Mouse (Mus musculus): ENCODE results near the gene Hmg20b. TPM values are rescaled to one million over a fixed set of nuclear protein-coding genes. Genes with fewer than 3 reads are reported as not detected.

The Hmg20b gene
- polyA plus RNA-seq, 1 experiment from 2014 or later: 29.9 TPM

DNA sequence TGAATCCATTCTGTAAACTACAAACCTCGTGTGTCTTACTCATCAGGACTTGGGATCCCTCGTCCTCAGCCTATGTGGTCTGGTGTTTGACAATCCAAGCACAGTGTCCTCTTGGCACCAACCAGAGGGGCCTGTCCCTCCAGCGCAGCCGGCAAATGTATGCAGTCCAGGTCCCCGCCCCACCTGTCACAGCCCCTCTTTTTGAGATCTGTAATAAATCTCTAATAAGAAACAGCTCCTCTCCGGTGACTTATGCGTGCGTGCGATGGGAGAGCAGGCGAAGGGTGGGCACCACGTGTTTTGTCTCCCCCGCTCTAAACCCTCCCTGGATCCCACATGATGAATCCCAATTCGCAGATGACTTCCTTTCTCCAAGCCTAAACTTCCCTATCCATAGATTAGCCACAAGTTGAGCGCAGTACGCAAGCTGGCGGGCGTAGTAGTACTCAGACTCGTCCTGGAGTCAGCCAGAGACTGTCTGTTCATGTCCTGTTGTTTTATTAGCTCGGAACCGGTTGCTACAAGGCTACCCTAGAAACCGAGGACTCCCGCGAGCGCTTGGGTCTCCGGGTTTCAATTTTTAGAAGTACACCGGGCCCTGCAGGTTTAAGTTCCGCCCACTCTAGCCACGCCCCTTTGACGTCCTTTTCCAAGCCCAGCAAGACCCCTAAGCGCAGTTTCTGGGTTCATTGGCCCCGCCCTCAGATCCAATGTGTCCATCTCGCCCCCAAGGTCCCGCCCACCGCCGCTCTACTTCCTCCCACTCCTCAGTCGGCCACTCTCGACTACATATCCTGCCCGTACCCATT, 30.3 kb downstream of the Hmg20b start:
- peaks cover 45% of the 10 kb centered on the region for H3K36me3 ChIP-seq (ENCODE audit: control insufficient read depth, insufficient read depth, low read length)
- ATAC-seq (ENCODE audit: low read depth): peak; percentile 44
- under 1% methylated on average over 38 of the region's 38 CpGs for WGBS

DNA sequence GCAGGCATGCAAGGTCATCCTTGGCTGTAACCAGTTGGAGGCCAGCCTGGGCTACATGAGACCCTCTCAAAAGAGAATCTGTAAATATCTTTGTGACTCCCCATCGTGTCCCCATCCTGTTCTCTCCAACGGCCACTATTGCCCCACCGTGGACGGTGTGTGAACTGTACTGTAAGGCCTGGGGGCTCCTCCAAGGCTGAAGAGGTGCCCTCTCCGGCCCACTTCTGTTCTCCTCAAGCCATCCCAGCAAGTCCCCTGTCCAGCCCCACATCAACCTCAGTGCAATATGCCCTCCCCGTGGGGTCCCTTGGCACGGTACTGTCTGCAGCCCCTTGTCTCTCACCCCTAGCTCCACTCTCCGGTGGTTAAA, 31.0 kb downstream of the Hmg20b start:
- Histone ChIP-seq H3K27ac (ENCODE audit: low read depth, low read length) (no peak overlapping the region), H3K4me1 (ENCODE audit: control insufficient read depth, insufficient read depth, low read length) (peaks cover 19% of the 10 kb centered on the region), H3K36me3 (ENCODE audit: control insufficient read depth, insufficient read depth, low read length) (peaks cover 44% of the 10 kb centered on the region), H3K4me3 (ENCODE audit: low read depth, low read length) (peak overlapping the region; percentile 84; the same call in 1 of the 2 replicates), H3K4me2 (ENCODE audit: low read depth, low read length) (peak overlapping the region; percentile 80), H3K9ac (replicated peaks; ENCODE audit: low read depth, low read length) (peak overlapping the region; percentile 48), H3K27me3 (ENCODE audit: control insufficient read depth, insufficient read depth, low read length) (0 out of 2 replicates have a peak, but pooled peaks cover 2% of the 10 kb centered on the region), H3K9me3 (ENCODE audit: control insufficient read depth, low read length) (no peaks in the 10 kb centered on the region)
- ATAC-seq (ENCODE audit: low read depth): no peak
- 32% methylated on average over 8 of the region's 8 CpGs for WGBS

More for the DNA sequence above, 30.3 kb downstream of the Hmg20b start:
- Histone ChIP-seq H3K9me3 (ENCODE audit: control insufficient read depth, low read length) (no peaks in the 10 kb centered on the region), H3K4me1 (ENCODE audit: control insufficient read depth, insufficient read depth, low read length) (peaks cover 19% of the 10 kb centered on the region), H3K9ac (replicated peaks; ENCODE audit: low read depth, low read length) (peak overlapping the region; percentile 48), H3K27ac (ENCODE audit: low read depth, low read length) (peak overlapping the region; percentile 92), H3K27me3 (ENCODE audit: control insufficient read depth, insufficient read depth, low read length) (0 out of 2 replicates have a peak, but pooled peaks cover 2% of the 10 kb centered on the region), H3K4me2 (ENCODE audit: low read depth, low read length) (peak overlapping the region; percentile 80), H3K4me3 (ENCODE audit: low read depth, low read length) (peak overlapping the region; percentile 84)

DNA sequence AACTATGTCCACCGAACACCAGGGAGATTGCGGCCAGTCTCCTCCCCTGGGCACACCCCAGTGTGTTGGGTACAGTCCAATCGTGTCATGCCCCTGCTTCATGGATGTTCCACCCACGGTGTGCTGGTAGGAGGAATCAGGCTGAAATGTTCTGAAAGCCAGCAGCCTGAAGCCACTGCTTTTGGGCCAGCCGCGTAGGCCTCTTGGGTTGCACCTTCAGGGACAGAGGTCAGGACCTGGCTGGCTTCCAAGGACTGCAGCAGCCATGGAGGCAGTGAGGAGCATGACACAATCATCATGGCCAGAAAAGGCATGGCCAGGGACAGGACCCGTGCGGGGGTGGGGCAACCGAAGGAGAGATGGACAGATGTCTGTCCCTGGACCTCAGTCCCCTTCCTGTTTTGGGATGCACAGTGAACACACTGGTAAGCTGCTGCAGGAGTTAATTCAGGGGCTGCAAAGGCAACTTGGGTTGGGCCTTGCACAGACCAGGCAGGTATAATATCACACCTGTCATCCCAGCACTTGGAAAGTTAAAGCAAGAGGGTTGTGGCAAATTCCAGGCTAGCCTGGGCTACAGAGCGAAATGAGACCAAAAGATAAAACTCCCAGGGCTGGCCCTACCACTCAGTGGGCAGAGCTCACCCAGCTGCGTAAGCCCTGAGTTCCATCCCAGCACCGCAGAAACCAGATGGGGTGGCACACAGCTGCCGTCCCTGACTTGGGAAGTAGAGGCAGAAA, 31.5 kb downstream of the Hmg20b start:
- Histone ChIP-seq H3K9ac (replicated peaks; ENCODE audit: low read depth, low read length) (no peak overlapping the region), H3K9me3 (ENCODE audit: control insufficient read depth, low read length) (no peaks in the 10 kb centered on the region), H3K4me2 (ENCODE audit: low read depth, low read length) (no peak overlapping the region), H3K27ac (ENCODE audit: low read depth, low read length) (no peak overlapping the region), H3K4me1 (ENCODE audit: control insufficient read depth, insufficient read depth, low read length) (peaks cover 19% of the 10 kb centered on the region), H3K27me3 (ENCODE audit: control insufficient read depth, insufficient read depth, low read length) (0 out of 2 replicates have a peak, but pooled peaks cover 2% of the 10 kb centered on the region), H3K36me3 (ENCODE audit: control insufficient read depth, insufficient read depth, low read length) (peaks cover 44% of the 10 kb centered on the region), H3K4me3 (ENCODE audit: low read depth, low read length) (no peak overlapping the region)
- ATAC-seq (ENCODE audit: low read depth): no peak
- WGBS: 90% methylated on average over 13 of the region's 13 CpGs

DNA sequence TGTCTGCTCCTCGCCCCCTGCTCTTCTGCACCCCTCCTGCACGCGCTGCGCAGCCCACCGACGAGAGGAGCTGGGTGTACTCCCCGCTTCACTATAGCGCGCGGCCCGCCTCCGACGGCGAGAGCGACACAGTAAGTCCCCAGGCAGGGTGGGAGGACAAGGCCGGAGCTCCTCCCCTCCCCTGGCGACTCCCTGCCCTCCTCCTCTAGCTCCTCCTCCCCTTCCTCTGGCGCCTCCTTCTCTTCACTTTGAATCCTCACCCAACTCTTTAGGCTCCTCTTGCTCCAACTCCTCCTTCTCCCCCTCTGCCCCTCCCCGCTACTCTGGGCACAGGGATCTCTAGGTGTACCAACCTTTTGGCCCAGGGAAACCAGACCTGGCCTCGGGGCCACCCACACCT, 33.0 kb downstream of the Hmg20b start:
- no peak overlapping the region for H3K9ac ChIP-seq (replicated peaks; ENCODE audit: low read depth, low read length)
- no peak overlapping the region for H3K4me3 ChIP-seq (ENCODE audit: low read depth, low read length)
- whole genome bisulfite sequencing: 23% methylated on average over 13 of the region's 20 CpGs
- H3K36me3 ChIP-seq (ENCODE audit: control insufficient read depth, insufficient read depth, low read length): peaks cover 48% of the 10 kb centered on the region
- H3K9me3 ChIP-seq (ENCODE audit: control insufficient read depth, low read length): no peaks in the 10 kb centered on the region
- H3K4me2 ChIP-seq (ENCODE audit: low read depth, low read length): 0 out of 2 replicates have a peak overlapping the region, but pooled peaks have one; percentile 18
- H3K4me1 ChIP-seq (ENCODE audit: control insufficient read depth, insufficient read depth, low read length): peaks cover 19% of the 10 kb centered on the region
- 0 out of 2 replicates have a peak, but pooled peaks cover 2% of the 10 kb centered on the region for H3K27me3 ChIP-seq (ENCODE audit: control insufficient read depth, insufficient read depth, low read length)
- no peak for ATAC-seq (ENCODE audit: low read depth)
- H3K27ac ChIP-seq (ENCODE audit: low read depth, low read length): no peak overlapping the region

DNA sequence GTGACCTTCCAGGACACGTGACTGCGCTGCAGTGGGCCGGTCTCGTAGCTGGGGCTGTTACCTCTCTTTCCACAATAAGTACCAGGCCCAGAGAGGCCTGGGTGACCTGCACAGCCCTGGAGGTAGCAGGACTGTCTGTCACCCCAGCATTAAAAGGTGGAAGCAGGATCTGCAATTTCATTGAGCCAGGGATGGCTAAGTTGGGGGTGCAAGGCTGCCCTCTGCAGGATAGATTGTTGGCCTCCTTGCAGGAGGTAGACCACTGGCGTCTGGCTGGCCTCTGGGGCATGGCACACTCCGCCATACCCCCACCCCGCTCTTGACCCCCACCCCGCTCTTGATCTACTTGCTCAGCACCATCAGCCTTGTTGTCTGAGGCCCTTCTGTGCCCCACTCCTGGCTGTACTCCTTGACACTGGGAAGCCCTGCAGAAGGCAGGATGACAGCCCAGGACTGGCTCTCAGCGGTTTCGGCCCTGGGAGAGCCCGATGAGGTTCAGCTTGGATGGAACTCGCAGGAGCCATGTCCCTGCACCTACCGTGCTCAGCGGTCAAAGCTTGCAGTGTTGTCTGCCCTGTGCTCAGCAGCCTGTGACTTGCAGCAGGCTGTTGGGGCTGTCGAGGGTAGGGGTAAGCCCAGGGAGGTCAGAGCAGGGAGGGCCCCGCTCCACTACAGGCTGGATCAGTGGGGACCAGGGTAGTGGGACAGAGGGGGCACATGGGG, 33.8 kb downstream of the Hmg20b start:
- H3K9ac ChIP-seq (replicated peaks; ENCODE audit: low read depth, low read length): no peak overlapping the region

DNA sequence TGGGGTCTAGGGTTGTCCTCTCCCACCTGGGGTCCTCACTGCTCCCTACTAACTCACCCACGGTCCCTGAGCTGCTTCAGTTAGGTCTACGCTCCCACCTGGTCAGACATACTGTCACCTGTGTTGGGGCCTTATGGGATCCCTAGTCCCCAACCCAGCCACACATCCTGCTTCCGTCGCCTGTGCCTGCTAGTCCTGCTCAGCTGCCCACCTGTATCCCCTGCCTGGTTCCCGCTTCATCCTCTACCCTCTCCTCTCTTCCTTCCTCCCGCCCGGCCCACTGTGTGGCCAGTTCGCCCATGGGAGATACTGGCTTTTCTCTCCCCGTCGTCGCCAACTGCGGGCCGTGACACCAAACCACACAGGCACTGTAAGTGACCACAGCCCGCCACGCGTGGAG, 34.7 kb downstream of the Hmg20b start:
- Histone ChIP-seq H3K27ac (ENCODE audit: low read depth, low read length) (no peak overlapping the region), H3K36me3 (ENCODE audit: control insufficient read depth, insufficient read depth, low read length) (peaks cover 63% of the 10 kb centered on the region), H3K9me3 (ENCODE audit: control insufficient read depth, low read length) (no peaks in the 10 kb centered on the region), H3K4me2 (ENCODE audit: low read depth, low read length) (no peak overlapping the region), H3K4me3 (ENCODE audit: low read depth, low read length) (no peak overlapping the region), H3K9ac (replicated peaks; ENCODE audit: low read depth, low read length) (no peak overlapping the region), H3K4me1 (ENCODE audit: control insufficient read depth, insufficient read depth, low read length) (peaks cover 12% of the 10 kb centered on the region), H3K27me3 (ENCODE audit: control insufficient read depth, insufficient read depth, low read length) (no peaks in the 10 kb centered on the region)
- no peak for ATAC-seq (ENCODE audit: low read depth)
- WGBS: 93% methylated on average over 16 of the region's 16 CpGs

More for the DNA sequence above, 33.8 kb downstream of the Hmg20b start:
- 0 out of 2 replicates have a peak overlapping the region, but pooled peaks have one; percentile 18 for H3K4me2 ChIP-seq (ENCODE audit: low read depth, low read length)
- H3K4me3 ChIP-seq (ENCODE audit: low read depth, low read length): no peak overlapping the region
- peaks cover 12% of the 10 kb centered on the region for H3K4me1 ChIP-seq (ENCODE audit: control insufficient read depth, insufficient read depth, low read length)
- no peaks in the 10 kb centered on the region for H3K9me3 ChIP-seq (ENCODE audit: control insufficient read depth, low read length)
- ATAC-seq (ENCODE audit: low read depth): no peak
- 0 out of 2 replicates have a peak, but pooled peaks cover 2% of the 10 kb centered on the region for H3K27me3 ChIP-seq (ENCODE audit: control insufficient read depth, insufficient read depth, low read length)
- 49% methylated on average over 16 of the region's 16 CpGs for WGBS
- H3K36me3 ChIP-seq (ENCODE audit: control insufficient read depth, insufficient read depth, low read length): peaks cover 55% of the 10 kb centered on the region
- H3K27ac ChIP-seq (ENCODE audit: low read depth, low read length): no peak overlapping the region

DNA sequence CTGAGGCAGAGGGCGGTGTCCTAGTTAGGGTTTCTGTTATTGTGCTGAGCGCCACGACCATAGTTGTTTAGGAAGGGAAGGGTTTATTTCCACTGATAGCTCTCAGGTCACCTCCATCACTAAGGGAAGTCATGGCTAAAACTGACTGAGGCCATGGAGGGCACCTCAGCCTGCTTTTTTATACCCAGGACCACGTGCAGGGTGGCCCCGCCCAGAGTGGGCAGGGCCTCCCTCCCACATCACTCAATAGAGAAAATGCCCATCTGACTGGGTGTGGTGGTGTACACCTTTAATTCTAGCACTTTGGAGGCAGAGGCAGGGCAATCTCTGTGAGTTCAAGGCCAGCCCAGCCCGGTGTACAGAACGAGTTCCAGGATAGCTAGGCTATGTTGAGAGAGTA, 36.1 kb downstream of the Hmg20b start:
- Histone ChIP-seq H3K9ac (replicated peaks; ENCODE audit: low read depth, low read length) (no peak overlapping the region), H3K4me2 (ENCODE audit: low read depth, low read length) (no peak overlapping the region), H3K4me3 (ENCODE audit: low read depth, low read length) (no peak overlapping the region), H3K27ac (ENCODE audit: low read depth, low read length) (no peak overlapping the region), H3K36me3 (ENCODE audit: control insufficient read depth, insufficient read depth, low read length) (peaks cover 77% of the 10 kb centered on the region), H3K9me3 (ENCODE audit: control insufficient read depth, low read length) (no peaks in the 10 kb centered on the region), H3K27me3 (ENCODE audit: control insufficient read depth, insufficient read depth, low read length) (no peaks in the 10 kb centered on the region), H3K4me1 (ENCODE audit: control insufficient read depth, insufficient read depth, low read length) (peaks cover 5% of the 10 kb centered on the region)
- ATAC-seq (ENCODE audit: low read depth): no peak
- 77% methylated on average over 7 of the region's 7 CpGs for WGBS

DNA sequence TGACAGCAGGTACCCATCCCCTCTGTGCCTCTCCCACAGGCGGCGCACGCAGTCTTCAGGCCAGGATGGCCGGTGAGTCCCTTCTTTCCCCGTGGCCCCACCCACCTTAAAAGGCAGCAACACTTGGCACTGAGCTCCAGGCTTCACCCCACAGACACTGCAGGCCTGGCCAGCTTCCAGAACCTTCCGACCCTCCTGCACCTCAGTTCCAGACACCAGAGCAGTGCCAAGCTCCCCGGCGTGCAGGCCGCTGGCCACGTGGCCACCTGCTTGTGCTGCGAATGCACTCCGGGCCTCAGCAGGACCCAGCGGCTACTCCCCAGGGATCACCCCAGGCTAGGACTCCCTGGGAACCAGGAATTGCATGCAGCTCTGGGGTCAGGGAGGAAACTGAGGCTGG, 36.7 kb downstream of the Hmg20b start:
- H3K9me3 ChIP-seq (ENCODE audit: control insufficient read depth, low read length): no peaks in the 10 kb centered on the region
- H3K4me1 ChIP-seq (ENCODE audit: control insufficient read depth, insufficient read depth, low read length): no peaks in the 10 kb centered on the region
- H3K27me3 ChIP-seq (ENCODE audit: control insufficient read depth, insufficient read depth, low read length): no peaks in the 10 kb centered on the region
- H3K36me3 ChIP-seq (ENCODE audit: control insufficient read depth, insufficient read depth, low read length): peaks cover 80% of the 10 kb centered on the region
- H3K4me3 ChIP-seq (ENCODE audit: low read depth, low read length): no peak overlapping the region
- 95% methylated on average over 13 of the region's 13 CpGs for WGBS
- no peak overlapping the region for H3K27ac ChIP-seq (ENCODE audit: low read depth, low read length)
- no peak for ATAC-seq (ENCODE audit: low read depth)
- H3K4me2 ChIP-seq (ENCODE audit: low read depth, low read length): no peak overlapping the region
- no peak overlapping the region for H3K9ac ChIP-seq (replicated peaks; ENCODE audit: low read depth, low read length)
